Mouse (Mus musculus): ENCODE data around the gene Ccni. TPM values are rescaled to one million over a fixed set of nuclear protein-coding genes. Genes with fewer than 3 reads are reported as not detected.

Gene Ccni
- total and polyA plus RNA-seq, 3 experiments: 33.4 to 199 (median 83.2) TPM

DNA sequence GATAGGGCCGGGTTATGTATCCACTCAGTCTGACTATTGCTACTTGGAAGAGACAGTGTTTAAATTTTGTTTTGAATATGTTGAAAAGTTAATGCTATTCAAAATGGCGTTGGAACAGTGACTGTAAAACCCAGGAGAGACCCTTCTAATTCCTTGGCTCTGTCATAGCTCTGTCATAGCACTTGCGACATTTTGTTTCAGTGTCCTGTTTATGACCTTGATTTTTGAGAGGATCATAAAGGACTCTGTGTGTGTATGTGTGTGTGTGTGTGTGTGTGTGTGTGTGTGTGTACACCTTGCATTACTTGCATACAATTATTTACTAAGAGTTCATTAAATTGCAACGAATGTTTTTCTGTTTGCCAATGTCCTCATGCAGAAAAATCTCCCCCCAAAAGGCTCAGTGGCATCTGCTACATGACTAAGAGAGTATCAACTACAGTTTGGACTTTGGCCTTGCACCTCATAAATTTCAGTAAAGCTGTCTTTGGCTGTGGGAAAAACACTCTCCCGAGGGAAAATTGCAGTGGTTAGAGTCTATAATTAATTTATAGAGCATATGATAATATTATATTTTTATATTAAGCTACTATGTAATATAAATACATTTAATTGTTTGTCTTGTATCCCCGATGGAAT, 43.8 kb upstream of the Ccni start:
- no peak for TF ChIP-seq POLR2A (IDR thresholded peaks at IDR 0.05; ENCODE audit: control insufficient read depth in 1 of 2, insufficient read depth in 1 of 2, low read depth in 1 of 2, low read length in 2 of 2, poor library complexity in 1 of 2)
- no peak for TF ChIP-seq MYB (IDR thresholded peaks at IDR 0.05; ENCODE audit: low read depth, low read length)
- TF ChIP-seq CHD2 (IDR thresholded peaks at IDR 0.05; ENCODE audit: low read length): no peak
- TF ChIP-seq RAD21 (IDR thresholded peaks at IDR 0.05; ENCODE audit: low read depth, low read length): no peak
- no peak for TF ChIP-seq MYC (IDR thresholded peaks at IDR 0.05; ENCODE audit: low read depth, low read length)
- TF ChIP-seq HCFC1 (IDR thresholded peaks at IDR 0.05; ENCODE audit: low read depth, low read length): no peak
- TF ChIP-seq JUND (IDR thresholded peaks at IDR 0.05; ENCODE audit: low read depth, low read length): no peak
- no peak for TF ChIP-seq CHD1 (IDR thresholded peaks at IDR 0.05; ENCODE audit: low read depth, low read length)
- no peak for TF ChIP-seq ZNF384 (IDR thresholded peaks at IDR 0.05; ENCODE audit: low read depth, low read length)
- no peak for TF ChIP-seq E2F4 (IDR thresholded peaks at IDR 0.05; ENCODE audit: borderline replicate concordance, low read depth, low read length)
- TF ChIP-seq TAL1 (IDR thresholded peaks at IDR 0.05; ENCODE audit: low read length): no peak
- TF ChIP-seq MXI1 (IDR thresholded peaks at IDR 0.05; ENCODE audit: low read depth, low read length): no peak
- Histone ChIP-seq H3K79me2 (ENCODE audit: control insufficient read depth, insufficient read depth, low read length, poor library complexity) (no peaks in the 10 kb centered on the region), H3K9ac (ENCODE audit: control insufficient read depth, low read depth, low read length, poor library complexity, severe bottlenecking) (no peak overlapping the region), H3K4me1 (ENCODE audit: control insufficient read depth in 1 of 2, insufficient read depth in 2 of 2, low read length in 2 of 2) (no peaks in the 10 kb centered on the region), H3K9me3 (replicated peaks; ENCODE audit: insufficient read depth, low read length) (no peaks in the 10 kb centered on the region), H3K27me3 (ENCODE audit: control insufficient read depth in 1 of 2, insufficient read depth in 2 of 2, low read length in 2 of 2) (no peaks in the 10 kb centered on the region), H3K4me3 (ENCODE audit: control insufficient read depth in 1 of 2, insufficient read depth in 1 of 2, low read depth in 2 of 2, low read length in 2 of 2) (no peak overlapping the region), H3K36me3 (ENCODE audit: control insufficient read depth in 1 of 2, insufficient read depth in 2 of 2, low read length in 2 of 2) (no peaks in the 10 kb centered on the region), H3K27ac (ENCODE audit: control insufficient read depth, low read depth, low read length) (no peak overlapping the region)
- DNase-seq (ENCODE audit: low read depth, low spot score): no peak

DNA sequence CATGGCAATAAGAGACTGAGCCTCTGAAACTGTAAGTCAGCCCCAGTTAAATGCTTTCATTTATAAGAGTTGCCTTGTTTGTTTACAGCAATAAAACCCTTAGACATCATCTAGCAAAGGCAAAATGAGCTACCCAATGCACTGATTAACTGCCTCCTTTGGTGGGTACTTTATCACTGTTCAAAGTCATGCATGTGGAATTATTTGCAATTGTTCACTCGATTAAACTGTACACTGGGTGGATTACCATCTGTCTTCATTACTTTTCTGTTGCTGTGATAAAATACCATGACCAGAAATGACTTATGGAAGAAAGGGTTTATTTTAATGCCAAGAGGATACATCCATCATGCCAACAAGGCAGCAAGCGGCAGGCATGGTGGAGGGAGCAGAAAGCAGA, 39.0 kb upstream of the Ccni start:
- Histone ChIP-seq H3K27ac (ENCODE audit: control insufficient read depth, low read depth, low read length) (no peak overlapping the region), H3K79me2 (ENCODE audit: control insufficient read depth, insufficient read depth, low read length, poor library complexity) (no peaks in the 10 kb centered on the region), H3K9ac (ENCODE audit: control insufficient read depth, low read depth, low read length, poor library complexity, severe bottlenecking) (no peak overlapping the region), H3K27me3 (ENCODE audit: control insufficient read depth in 1 of 2, insufficient read depth in 2 of 2, low read length in 2 of 2) (no peaks in the 10 kb centered on the region), H3K4me3 (ENCODE audit: control insufficient read depth in 1 of 2, insufficient read depth in 1 of 2, low read depth in 2 of 2, low read length in 2 of 2) (no peak overlapping the region), H3K4me1 (ENCODE audit: control insufficient read depth in 1 of 2, insufficient read depth in 2 of 2, low read length in 2 of 2) (peaks cover 6 to 9% of the 10 kb centered on the region in 2 experiments; a peak in 3 of 4 replicates), H3K36me3 (ENCODE audit: control insufficient read depth in 1 of 2, insufficient read depth in 2 of 2, low read length in 2 of 2) (peaks cover 0 to 10% of the 10 kb centered on the region in 2 experiments; a peak in 2 of 4 replicates), H3K9me3 (replicated peaks; ENCODE audit: insufficient read depth, low read length) (no peaks in the 10 kb centered on the region)
- TF ChIP-seq KAT2A (conservative IDR thresholded peaks at IDR 0.05; ENCODE audit: low read depth, low read length) (no peak), MAX (IDR thresholded peaks at IDR 0.05; ENCODE audit: low read length) (no peak), NRF1 (IDR thresholded peaks at IDR 0.05; ENCODE audit: insufficient read depth, low read depth, low read length, poor library complexity, severe bottlenecking) (no peak), CHD1 (IDR thresholded peaks at IDR 0.05; ENCODE audit: low read depth, low read length) (no peak), MXI1 (IDR thresholded peaks at IDR 0.05; ENCODE audit: low read depth, low read length) (no peak), CHD2 (IDR thresholded peaks at IDR 0.05; ENCODE audit: low read length) (no peak), MEF2A (IDR thresholded peaks at IDR 0.05; ENCODE audit: extremely low read depth, insufficient replicate concordance, low read depth, low read length, poor library complexity, severe bottlenecking) (no peak), TCF12 (IDR thresholded peaks at IDR 0.05; ENCODE audit: low read depth, low read length) (no peak)
- DNase-seq (ENCODE audit: low read depth, low spot score): no peak
